Mouse (Mus musculus): Measurements from ENCODE around the gene Rasa4. TPM values are rescaled to one million over a fixed set of nuclear protein-coding genes. Genes with fewer than 3 reads are reported as not detected.
"Not testable (repeated sequence)": the region's sequence is repeated elsewhere in the genome, so short reads cannot be mapped to it uniquely, and the experiment has no call there.

The Rasa4 gene
- polyA plus RNA-seq, 1 experiment from 2014 or later = 0.96 TPM

GRCm38 (mm10) chr5:136056062-136056461 lies 27.7 kb upstream of the Rasa4 start:
- Histone ChIP-seq H3K27me3 (ENCODE audit: control insufficient read depth, insufficient read depth, low read length) (peaks cover 17% of the 10 kb centered on the region), H3K27ac (ENCODE audit: low read depth, low read length) (no peak overlapping the region), H3K4me1 (ENCODE audit: control insufficient read depth, insufficient read depth, low read length) (peaks cover 12% of the 10 kb centered on the region), H3K9ac (ENCODE audit: low read depth, low read length) (no peak overlapping the region), H3K4me3 (ENCODE audit: low read depth, low read length) (no peak overlapping the region), H3K4me2 (no peak overlapping the region), H3K9me3 (replicated peaks; ENCODE audit: control insufficient read depth, low read length) (no peaks in the 10 kb centered on the region), H3K36me3 (ENCODE audit: control insufficient read depth, insufficient read depth, low read length) (no peaks in the 10 kb centered on the region)
- whole genome bisulfite sequencing (ENCODE audit: insufficient replicate concordance) = 42% methylated on average over 4 of the region's 4 CpGs
- no peak for ATAC-seq (replicated peaks; ENCODE audit: insufficient number of reproducible peaks, low FRiP score, low TSS enrichment)

- no peak for ATAC-seq (replicated peaks; ENCODE audit: insufficient number of reproducible peaks, low FRiP score, low TSS enrichment)
- 25% methylated on average over 8 of the region's 8 CpGs for WGBS (ENCODE audit: insufficient replicate concordance)
Measured at GRCm38 (mm10) chr5:136057085-136057484, 26.6 kb upstream of the Rasa4 start.

GRCm38 (mm10) chr5:136061567-136061966 lies 22.1 kb upstream of the Rasa4 start:
- no peak overlapping the region for H3K9ac ChIP-seq (ENCODE audit: low read depth, low read length)
- no peaks in the 10 kb centered on the region for H3K4me1 ChIP-seq (ENCODE audit: control insufficient read depth, insufficient read depth, low read length)
- peaks cover 17% of the 10 kb centered on the region for H3K27me3 ChIP-seq (ENCODE audit: control insufficient read depth, insufficient read depth, low read length)
- no peak overlapping the region for H3K4me2 ChIP-seq
- H3K4me3 ChIP-seq (ENCODE audit: low read depth, low read length) = no peak overlapping the region
- WGBS (ENCODE audit: insufficient replicate concordance) = 10% methylated on average over 12 of the region's 12 CpGs
- H3K27ac ChIP-seq (ENCODE audit: low read depth, low read length) = no peak overlapping the region
- H3K9me3 ChIP-seq (replicated peaks; ENCODE audit: control insufficient read depth, low read length) = no peaks in the 10 kb centered on the region
- no peak for ATAC-seq (replicated peaks; ENCODE audit: insufficient number of reproducible peaks, low FRiP score, low TSS enrichment)
- H3K36me3 ChIP-seq (ENCODE audit: control insufficient read depth, insufficient read depth, low read length) = no peaks in the 10 kb centered on the region

More at GRCm38 (mm10) chr5:136057085-136057484, 26.6 kb upstream of the Rasa4 start:
- Histone ChIP-seq H3K27me3 (ENCODE audit: control insufficient read depth, insufficient read depth, low read length) (peaks cover 17% of the 10 kb centered on the region), H3K27ac (ENCODE audit: low read depth, low read length) (no peak overlapping the region), H3K36me3 (ENCODE audit: control insufficient read depth, insufficient read depth, low read length) (no peaks in the 10 kb centered on the region), H3K9me3 (replicated peaks; ENCODE audit: control insufficient read depth, low read length) (no peaks in the 10 kb centered on the region), H3K4me2 (no peak overlapping the region), H3K9ac (ENCODE audit: low read depth, low read length) (no peak overlapping the region), H3K4me1 (ENCODE audit: control insufficient read depth, insufficient read depth, low read length) (peaks cover 1% of the 10 kb centered on the region; the same call in 1 of the 2 replicates), H3K4me3 (ENCODE audit: low read depth, low read length) (no peak overlapping the region)

GRCm38 (mm10) chr5:136063920-136064319 lies 19.8 kb upstream of the Rasa4 start:
- Histone ChIP-seq H3K27me3 (ENCODE audit: control insufficient read depth, insufficient read depth, low read length) (peaks cover 14% of the 10 kb centered on the region), H3K4me1 (ENCODE audit: control insufficient read depth, insufficient read depth, low read length) (no peaks in the 10 kb centered on the region), H3K4me2 (no peak overlapping the region), H3K36me3 (ENCODE audit: control insufficient read depth, insufficient read depth, low read length) (no peaks in the 10 kb centered on the region), H3K4me3 (ENCODE audit: low read depth, low read length) (no peak overlapping the region), H3K9ac (ENCODE audit: low read depth, low read length) (no peak overlapping the region), H3K9me3 (replicated peaks; ENCODE audit: control insufficient read depth, low read length) (no peaks in the 10 kb centered on the region), H3K27ac (ENCODE audit: low read depth, low read length) (no peak overlapping the region)
- WGBS (ENCODE audit: insufficient replicate concordance) = 89% methylated on average over 10 of the region's 10 CpGs
- no peak for ATAC-seq (replicated peaks; ENCODE audit: insufficient number of reproducible peaks, low FRiP score, low TSS enrichment)

GRCm38 (mm10) chr5:136066404-136067148 lies 17.1 kb upstream of the Rasa4 start:
- H3K9me3 ChIP-seq (replicated peaks; ENCODE audit: control insufficient read depth, low read length); H3K9ac ChIP-seq (ENCODE audit: low read depth, low read length); ATAC-seq (replicated peaks; ENCODE audit: insufficient number of reproducible peaks, low FRiP score, low TSS enrichment); H3K36me3 ChIP-seq (ENCODE audit: control insufficient read depth, insufficient read depth, low read length); H3K27ac ChIP-seq (ENCODE audit: low read depth, low read length); H3K27me3 ChIP-seq (ENCODE audit: control insufficient read depth, insufficient read depth, low read length); H3K4me1 ChIP-seq (ENCODE audit: control insufficient read depth, insufficient read depth, low read length); H3K4me3 ChIP-seq (ENCODE audit: low read depth, low read length); H3K4me2 ChIP-seq: not testable (repeated sequence)
- WGBS (ENCODE audit: insufficient replicate concordance) = 59% methylated on average over 11 of the region's 11 CpGs

GRCm38 (mm10) chr5:136069411-136069810 lies 14.3 kb upstream of the Rasa4 start:
- Histone ChIP-seq H3K27ac (ENCODE audit: low read depth, low read length) (no peak overlapping the region), H3K36me3 (ENCODE audit: control insufficient read depth, insufficient read depth, low read length) (no peaks in the 10 kb centered on the region), H3K4me3 (ENCODE audit: low read depth, low read length) (no peak overlapping the region), H3K9me3 (replicated peaks; ENCODE audit: control insufficient read depth, low read length) (no peaks in the 10 kb centered on the region), H3K27me3 (ENCODE audit: control insufficient read depth, insufficient read depth, low read length) (no peaks in the 10 kb centered on the region; the same call in 1 of the 2 replicates), H3K4me1 (ENCODE audit: control insufficient read depth, insufficient read depth, low read length) (no peaks in the 10 kb centered on the region), H3K9ac (ENCODE audit: low read depth, low read length) (no peak overlapping the region), H3K4me2 (no peak overlapping the region)
- 63% methylated on average over 2 of the region's 2 CpGs for WGBS (ENCODE audit: insufficient replicate concordance)
- ATAC-seq (replicated peaks; ENCODE audit: insufficient number of reproducible peaks, low FRiP score, low TSS enrichment) = no peak

GRCm38 (mm10) chr5:136073051-136073450 lies 10.7 kb upstream of the Rasa4 start:
- Histone ChIP-seq H3K9me3 (replicated peaks; ENCODE audit: control insufficient read depth, low read length) (no peaks in the 10 kb centered on the region), H3K4me2 (no peak overlapping the region), H3K27ac (ENCODE audit: low read depth, low read length) (no peak overlapping the region), H3K9ac (ENCODE audit: low read depth, low read length) (no peak overlapping the region), H3K27me3 (ENCODE audit: control insufficient read depth, insufficient read depth, low read length) (no peaks in the 10 kb centered on the region; the same call in 1 of the 2 replicates), H3K36me3 (ENCODE audit: control insufficient read depth, insufficient read depth, low read length) (no peaks in the 10 kb centered on the region), H3K4me1 (ENCODE audit: control insufficient read depth, insufficient read depth, low read length) (no peaks in the 10 kb centered on the region), H3K4me3 (ENCODE audit: low read depth, low read length) (no peak overlapping the region)
- 63% methylated on average over 6 of the region's 6 CpGs for WGBS (ENCODE audit: insufficient replicate concordance)
- ATAC-seq (replicated peaks; ENCODE audit: insufficient number of reproducible peaks, low FRiP score, low TSS enrichment) = no peak

DNA sequence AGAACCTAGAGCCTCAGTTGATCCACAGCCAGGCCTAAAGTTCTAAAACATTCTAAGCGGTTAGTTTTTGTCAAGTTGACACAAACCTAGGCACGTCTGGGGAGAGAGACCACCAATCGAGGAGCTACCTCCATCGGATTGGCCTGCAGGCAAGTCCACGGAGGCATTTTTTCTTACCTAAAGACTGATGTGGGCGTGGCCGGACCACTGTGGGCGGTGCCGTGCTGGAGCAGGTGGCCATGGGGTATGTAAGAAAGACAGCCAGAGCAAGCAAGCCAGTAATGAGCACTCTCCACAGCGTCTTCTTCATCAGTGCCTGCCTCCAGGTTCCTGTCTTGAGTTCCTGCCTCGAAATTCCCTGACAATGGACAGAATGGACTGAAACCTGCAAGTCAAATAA lies 10.2 kb upstream of the Rasa4 start:
- no peak overlapping the region for H3K9ac ChIP-seq (ENCODE audit: low read depth, low read length)
- no peak overlapping the region for H3K4me3 ChIP-seq (ENCODE audit: low read depth, low read length)
- no peaks in the 10 kb centered on the region for H3K9me3 ChIP-seq (replicated peaks; ENCODE audit: control insufficient read depth, low read length)
- H3K4me1 ChIP-seq (ENCODE audit: control insufficient read depth, insufficient read depth, low read length) = no peaks in the 10 kb centered on the region
- no peak overlapping the region for H3K27ac ChIP-seq (ENCODE audit: low read depth, low read length)
- WGBS (ENCODE audit: insufficient replicate concordance) = 58% methylated on average over 11 of the region's 11 CpGs
- no peaks in the 10 kb centered on the region for H3K36me3 ChIP-seq (ENCODE audit: control insufficient read depth, insufficient read depth, low read length)
- ATAC-seq (replicated peaks; ENCODE audit: insufficient number of reproducible peaks, low FRiP score, low TSS enrichment) = no peak
- H3K27me3 ChIP-seq (ENCODE audit: control insufficient read depth, insufficient read depth, low read length) = no peaks in the 10 kb centered on the region; the same call in 1 of the 2 replicates
- no peak overlapping the region for H3K4me2 ChIP-seq

GRCm38 (mm10) chr5:136075076-136075475 lies 8.6 kb upstream of the Rasa4 start:
- no peaks in the 10 kb centered on the region; the same call in 1 of the 2 replicates for H3K27me3 ChIP-seq (ENCODE audit: control insufficient read depth, insufficient read depth, low read length)
- no peaks in the 10 kb centered on the region for H3K4me1 ChIP-seq (ENCODE audit: control insufficient read depth, insufficient read depth, low read length)
- H3K9ac ChIP-seq (ENCODE audit: low read depth, low read length) = no peak overlapping the region
- no peak for ATAC-seq (replicated peaks; ENCODE audit: insufficient number of reproducible peaks, low FRiP score, low TSS enrichment)
- 64% methylated on average over 5 of the region's 5 CpGs for WGBS (ENCODE audit: insufficient replicate concordance)
- no peak overlapping the region for H3K4me2 ChIP-seq
- H3K27ac ChIP-seq (ENCODE audit: low read depth, low read length) = no peak overlapping the region
- no peaks in the 10 kb centered on the region for H3K9me3 ChIP-seq (replicated peaks; ENCODE audit: control insufficient read depth, low read length)
- H3K36me3 ChIP-seq (ENCODE audit: control insufficient read depth, insufficient read depth, low read length) = no peaks in the 10 kb centered on the region
- H3K4me3 ChIP-seq (ENCODE audit: low read depth, low read length) = no peak overlapping the region

Data from heart, embryonic 11.5 days (tissue).